Mouse (Mus musculus): Measurements from ENCODE around the gene Zfp574. TPM values are rescaled to one million over a fixed set of nuclear protein-coding genes. Genes with fewer than 3 reads are reported as not detected.

Gene Zfp574
- polyA plus RNA-seq, 1 experiment from 2014 or later, result 30.0 TPM

- H3K27me3 ChIP-seq, result no peaks in the 10 kb centered on the region
- ChIA-PET POLR2A (no interaction called here), CTCF (interaction anchor here (1.6 kb wide), 1 partner anchor 10 kb away, joined by 3 read pairs; no protein-coding TSS in a partner anchor)
- no peak for TF ChIP-seq CTCF (IDR thresholded peaks at IDR 0.05)
- ATAC-seq (no peak), DNase-seq (ENCODE audit: low read depth, low spot score) (no peak)
- in situ Hi-C loops (cut with MboI; ENCODE audit: low pct_unique_long_range_greater_than_20kb), result no loop called here
Measured at GRCm38 (mm10) chr7:25049295-25049930, 23.0 kb upstream of the Zfp574 start.

GRCm38 (mm10) chr7:25052587-25052986 lies 19.8 kb upstream of the Zfp574 start:
- no peaks in the 10 kb centered on the region for H3K27me3 ChIP-seq
- in situ Hi-C loops (cut with MboI; ENCODE audit: low pct_unique_long_range_greater_than_20kb), result no loop called here
- DNase-seq (ENCODE audit: low read depth, low spot score) (no peak), ATAC-seq (no peak)
- ChIA-PET POLR2A (no interaction called here), CTCF (interaction anchor here (1.5 to 1.6 kb wide), 2 partner anchors 21 to 174 kb away, joined by 3 to 4 read pairs; no protein-coding TSS in a partner anchor)
- TF ChIP-seq CTCF (IDR thresholded peaks at IDR 0.05), result no peak

GRCm38 (mm10) chr7:25056951-25057350 lies 15.4 kb upstream of the Zfp574 start:
- POLR2A ChIA-PET, result no interaction called here
- in situ Hi-C loops (cut with MboI; ENCODE audit: low pct_unique_long_range_greater_than_20kb), result no loop called here
- DNase-seq (ENCODE audit: low read depth, low spot score), result no peak
- CTCF ChIA-PET, result no interaction called here
- H3K27me3 ChIP-seq, result no peaks in the 10 kb centered on the region
- TF ChIP-seq CTCF (IDR thresholded peaks at IDR 0.05), result no peak
- no peak for ATAC-seq

GRCm38 (mm10) chr7:25057888-25058287 lies 14.5 kb upstream of the Zfp574 start:
- ATAC-seq, result no peak
- no peaks in the 10 kb centered on the region for H3K27me3 ChIP-seq
- no peak for DNase-seq (ENCODE audit: low read depth, low spot score)
- TF ChIP-seq CTCF (IDR thresholded peaks at IDR 0.05), result no peak
- ChIA-PET POLR2A (no interaction called here), CTCF (no interaction called here)
- in situ Hi-C loops (cut with MboI; ENCODE audit: low pct_unique_long_range_greater_than_20kb), result no loop called here

GRCm38 (mm10) chr7:25058394-25058793 lies 14.0 kb upstream of the Zfp574 start:
- POLR2A ChIA-PET, result no interaction called here
- ATAC-seq, result no peak

GRCm38 (mm10) chr7:25058836-25059235 lies 13.5 kb upstream of the Zfp574 start:
- TF ChIP-seq CTCF (IDR thresholded peaks at IDR 0.05), result no peak
- CTCF ChIA-PET, result no interaction called here
- POLR2A ChIA-PET, result interaction anchor here (1.4 kb wide), 1 partner anchor 9 kb away, joined by 4 read pairs; no protein-coding TSS in a partner anchor
- H3K27me3 ChIP-seq, result no peaks in the 10 kb centered on the region
- in situ Hi-C loops (cut with MboI; ENCODE audit: low pct_unique_long_range_greater_than_20kb), result no loop called here
- DNase-seq (ENCODE audit: low read depth, low spot score), result no peak
- ATAC-seq, result no peak

More at GRCm38 (mm10) chr7:25058394-25058793, 14.0 kb upstream of the Zfp574 start:
- no peaks in the 10 kb centered on the region for H3K27me3 ChIP-seq
- DNase-seq (ENCODE audit: low read depth, low spot score), result no peak
- in situ Hi-C loops (cut with MboI; ENCODE audit: low pct_unique_long_range_greater_than_20kb), result no loop called here
- no peak for TF ChIP-seq CTCF (IDR thresholded peaks at IDR 0.05)
- CTCF ChIA-PET, result no interaction called here

GRCm38 (mm10) chr7:25063346-25063745 lies 9.0 kb upstream of the Zfp574 start:
- in situ Hi-C loops (cut with MboI; ENCODE audit: low pct_unique_long_range_greater_than_20kb), result no loop called here
- ChIA-PET CTCF (no interaction called here), POLR2A (no interaction called here)
- TF ChIP-seq CTCF (IDR thresholded peaks at IDR 0.05), result no peak
- ATAC-seq, result no peak
- no peak for DNase-seq (ENCODE audit: low read depth, low spot score)
- no peaks in the 10 kb centered on the region for H3K27me3 ChIP-seq

GRCm38 (mm10) chr7:25063900-25064299 lies 8.5 kb upstream of the Zfp574 start:
- ATAC-seq (no peak), DNase-seq (ENCODE audit: low read depth, low spot score) (no peak)
- POLR2A ChIA-PET, result no interaction called here
- in situ Hi-C loops (cut with MboI; ENCODE audit: low pct_unique_long_range_greater_than_20kb), result no loop called here
- no peaks in the 10 kb centered on the region for H3K27me3 ChIP-seq
- no peak for TF ChIP-seq CTCF (IDR thresholded peaks at IDR 0.05)
- CTCF ChIA-PET, result no interaction called here

GRCm38 (mm10) chr7:25067338-25067737 lies 5.0 kb upstream of the Zfp574 start:
- in situ Hi-C loops (cut with MboI; ENCODE audit: low pct_unique_long_range_greater_than_20kb), result no loop called here
- no peak for TF ChIP-seq CTCF (IDR thresholded peaks at IDR 0.05)

GRCm38 (mm10) chr7:25067909-25068656 lies 4.3 kb upstream of the Zfp574 start:
- no peak for DNase-seq (ENCODE audit: low read depth, low spot score)
- TF ChIP-seq CTCF (IDR thresholded peaks at IDR 0.05), result no peak
- in situ Hi-C loops (cut with MboI; ENCODE audit: low pct_unique_long_range_greater_than_20kb), result no loop called here
- CTCF ChIA-PET, result no interaction called here
- POLR2A ChIA-PET, result interaction anchor here (1.2 kb wide), 1 partner anchor 8 kb away, joined by 4 read pairs; no protein-coding TSS in a partner anchor
- H3K27me3 ChIP-seq, result no peaks in the 10 kb centered on the region
- no peak for ATAC-seq

More at GRCm38 (mm10) chr7:25067338-25067737, 5.0 kb upstream of the Zfp574 start:
- ChIA-PET CTCF (no interaction called here), POLR2A (no interaction called here)
- no peak for DNase-seq (ENCODE audit: low read depth, low spot score)
- ATAC-seq, result no peak
- no peaks in the 10 kb centered on the region for H3K27me3 ChIP-seq

GRCm38 (mm10) chr7:25068724-25069123 lies 3.6 kb upstream of the Zfp574 start:
- POLR2A ChIA-PET, result interaction anchor here (1.2 kb wide), 1 partner anchor 9 kb away, joined by 4 read pairs; no protein-coding TSS in a partner anchor
- CTCF ChIA-PET, result no interaction called here
- DNase-seq (ENCODE audit: low read depth, low spot score), result no peak
- no peak for TF ChIP-seq CTCF (IDR thresholded peaks at IDR 0.05)
- in situ Hi-C loops (cut with MboI; ENCODE audit: low pct_unique_long_range_greater_than_20kb), result no loop called here
- H3K27me3 ChIP-seq, result no peaks in the 10 kb centered on the region
- no peak for ATAC-seq

Measured in Patski (cell line).